Mouse (Mus musculus): ENCODE measurements around the gene S100a11.

- no peak for TF ChIP-seq POLR2A (IDR thresholded peaks at IDR 0.05; ENCODE audit: control insufficient read depth in 1 of 2, insufficient read depth in 1 of 2, low read depth in 1 of 2, low read length in 2 of 2, poor library complexity in 1 of 2)
- no peak for TF ChIP-seq CTCF (IDR thresholded peaks at IDR 0.05 in 2 of 3, conservative IDR thresholded peaks at IDR 0.05 in 1 of 3; ENCODE audit: control insufficient read depth in 1 of 3, insufficient read depth in 1 of 3, low read depth in 2 of 3, low read length in 3 of 3, poor library complexity in 1 of 3, severe bottlenecking in 1 of 3)
- TF ChIP-seq TAL1 (IDR thresholded peaks at IDR 0.05; ENCODE audit: low read length) = no peak
- TF ChIP-seq ZNF384 (IDR thresholded peaks at IDR 0.05; ENCODE audit: low read depth, low read length) = no peak
- no peak for TF ChIP-seq USF1 (IDR thresholded peaks at IDR 0.05; ENCODE audit: low read depth, low read length)
- no peak for TF ChIP-seq TCF12 (IDR thresholded peaks at IDR 0.05; ENCODE audit: low read depth, low read length)
- no peak for TF ChIP-seq ZC3H11A (IDR thresholded peaks at IDR 0.05; ENCODE audit: low read depth, low read length)
- TF ChIP-seq JUND (IDR thresholded peaks at IDR 0.05; ENCODE audit: low read depth, low read length) = no peak
- TF ChIP-seq MXI1 (IDR thresholded peaks at IDR 0.05; ENCODE audit: low read depth, low read length) = no peak
Measured at GRCm38 (mm10) chr3:93528807-93529206, 8.5 kb downstream of the S100a11 start.

Measured in MEL (cell line).